Mouse (Mus musculus) kidney, embryonic 15.5 days (tissue): ENCODE measurements around the gene Ldlrap1. TPM values are rescaled to one million over a fixed set of nuclear protein-coding genes. Genes with fewer than 3 reads are reported as not detected.

Experiments
- ATAC-seq: fragments of 200-750 bp; cut with Nextera tagmentation; replicated peaks from 2 replicates; pipeline ENCODE4 v1.8.0; 2017; ENCODE audit warnings: moderate TSS enrichment; ENCODE audit not compliant: low FRiP score
- H3K27ac ChIP-seq: fragments of 300-500 bp; sonication (generic); 2 replicates; pipeline ENCODE4 v1.5.1; 2015; ENCODE audit warnings: mild to moderate bottlenecking, inconsistent platforms
- H3K27me3 ChIP-seq: fragments of 300-500 bp; sonication (generic); 2 replicates; pipeline ENCODE4 v1.6.1; 2015; ENCODE audit warnings: inconsistent platforms
- H3K36me3 ChIP-seq: fragments of 300-500 bp; sonication (generic); 2 replicates; pipeline ENCODE4 v1.6.1; 2015; ENCODE audit warnings: inconsistent platforms
- H3K4me1 ChIP-seq: fragments of 300-500 bp; sonication (generic); 2 replicates; pipeline ENCODE4 v1.6.1; 2015; ENCODE audit warnings: inconsistent platforms
- H3K4me2 ChIP-seq: fragments of 300-500 bp; sonication (generic); 2 replicates; pipeline ENCODE4 v1.6.1; 2015; ENCODE audit warnings: moderate library complexity, mild to moderate bottlenecking, inconsistent platforms
- H3K4me3 ChIP-seq: fragments of 300-500 bp; sonication (generic); replicated peaks from 2 replicates; pipeline ENCODE4 v1.5.1; 2015; ENCODE audit warnings: mild to moderate bottlenecking, inconsistent platforms
- H3K9ac ChIP-seq: fragments of 300-500 bp; sonication (generic); 2 replicates; pipeline ENCODE4 v1.6.1; 2015; ENCODE audit warnings: mild to moderate bottlenecking, inconsistent platforms
- H3K9me3 ChIP-seq: fragments of 300-500 bp; sonication (generic); replicated peaks from 2 replicates; pipeline ENCODE4 v1.6.1; 2016; ENCODE audit warnings: inconsistent platforms
- WGBS: fragments of 180-500 bp; shearing (Covaris S2); methylation state at CpG from one replicate; pipeline ENCODE4 v1.1.7; 2015; ENCODE audit warnings: mixed read lengths; 5-methylcytosine and 5-hydroxymethylcytosine counted together
- polyA plus RNA-seq: library from polyadenylated mRNA; unstranded; fragments of >200 nt; fragmentation: Nextera tagmentation; extraction: Ambion mirVana; gene quantifications from 2 replicates; pipeline ENCODE4 v1.2.1, GENCODE M21; 2015

Ldlrap1 gene
- polyA plus RNA-seq, 1 experiment from 2014 or later: 23.6 TPM

- 93% methylated on average over 14 of the region's 14 CpGs for WGBS
- H3K4me1 ChIP-seq: peaks cover 83% of the 10 kb centered on the region
- ATAC-seq: no peak
- no peaks in the 10 kb centered on the region for H3K27me3 ChIP-seq
- H3K27ac ChIP-seq: 0 out of 2 replicates have a peak overlapping the region, but pooled peaks have one; percentile 2
- no peak overlapping the region for H3K4me3 ChIP-seq
- H3K9me3 ChIP-seq: no peaks in the 10 kb centered on the region
- H3K9ac ChIP-seq: no peak overlapping the region
- H3K36me3 ChIP-seq: no peaks in the 10 kb centered on the region
- H3K4me2 ChIP-seq: no peak overlapping the region
These were observed 8.9 kb downstream of the Ldlrap1 start for GRCm38 (mm10) chr4:134758922-134759321.

DNA sequence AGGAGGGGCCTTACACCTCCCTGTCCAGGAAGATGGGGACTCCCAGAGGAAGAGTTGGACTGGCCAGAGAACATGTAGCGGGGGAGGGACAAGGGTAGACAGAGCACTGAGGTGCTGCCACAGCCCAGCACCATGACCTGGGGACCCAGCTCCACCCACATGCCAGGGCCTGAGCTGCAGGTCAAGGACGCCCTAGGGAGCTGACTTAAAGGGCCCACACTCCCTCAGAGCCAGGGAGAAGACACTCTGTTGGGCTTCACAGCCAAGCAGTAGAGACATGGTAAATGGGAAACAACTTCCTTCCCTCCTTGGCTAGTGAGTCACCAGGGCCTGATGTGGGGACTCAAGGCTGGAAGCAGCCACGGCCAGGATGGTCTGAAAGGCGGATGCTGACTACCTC lies 9.5 kb downstream of the Ldlrap1 start:
- no peaks in the 10 kb centered on the region for H3K27me3 ChIP-seq
- no peaks in the 10 kb centered on the region for H3K9me3 ChIP-seq
- no peak overlapping the region for H3K9ac ChIP-seq
- no peak overlapping the region for H3K4me2 ChIP-seq
- H3K4me3 ChIP-seq: no peak overlapping the region
- ATAC-seq: no peak
- H3K27ac ChIP-seq: 0 out of 2 replicates have a peak overlapping the region, but pooled peaks have one; percentile 2
- peaks cover 84% of the 10 kb centered on the region for H3K4me1 ChIP-seq
- H3K36me3 ChIP-seq: no peaks in the 10 kb centered on the region
- 79% methylated on average over 4 of the region's 4 CpGs for WGBS

GRCm38 (mm10) chr4:134756953-134757352 lies 10.9 kb downstream of the Ldlrap1 start:
- H3K27me3 ChIP-seq: no peaks in the 10 kb centered on the region
- H3K4me2 ChIP-seq: no peak overlapping the region
- H3K9me3 ChIP-seq: no peaks in the 10 kb centered on the region
- no peak for ATAC-seq
- 52% methylated on average over 7 of the region's 7 CpGs for WGBS
- no peak overlapping the region for H3K9ac ChIP-seq
- peaks cover 6% of the 10 kb centered on the region; the same call in 1 of the 2 replicates for H3K36me3 ChIP-seq
- peaks cover 89% of the 10 kb centered on the region for H3K4me1 ChIP-seq
- no peak overlapping the region for H3K4me3 ChIP-seq
- no peak overlapping the region for H3K27ac ChIP-seq

DNA sequence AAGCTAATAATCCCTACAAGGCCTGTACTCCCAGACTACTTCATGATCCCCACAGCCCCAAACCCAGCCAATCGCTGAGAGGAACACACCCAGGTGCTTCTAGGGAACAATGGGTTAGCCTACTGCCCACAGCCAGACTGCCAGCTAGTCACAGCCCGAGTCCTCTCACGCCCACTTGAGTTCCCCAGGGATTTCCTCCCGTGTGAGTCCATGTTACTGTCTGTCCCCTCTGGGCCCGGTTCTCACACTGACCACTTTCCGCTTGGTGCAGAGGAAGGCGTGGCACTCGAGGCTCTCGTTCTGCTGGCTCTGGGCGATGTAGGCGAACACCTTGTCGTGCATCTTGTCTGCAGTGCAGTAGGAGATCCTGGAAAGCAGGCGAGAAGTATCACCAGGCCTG lies 12.9 kb downstream of the Ldlrap1 start:
- H3K27me3 ChIP-seq: no peaks in the 10 kb centered on the region
- H3K4me3 ChIP-seq: no peak overlapping the region
- no peak overlapping the region for H3K9ac ChIP-seq
- WGBS: 76% methylated on average over 13 of the region's 13 CpGs
- H3K9me3 ChIP-seq: no peaks in the 10 kb centered on the region
- H3K4me1 ChIP-seq: peaks cover 89% of the 10 kb centered on the region
- peaks cover 6% of the 10 kb centered on the region; the same call in 1 of the 2 replicates for H3K36me3 ChIP-seq
- no peak overlapping the region for H3K4me2 ChIP-seq
- ATAC-seq: no peak
- no peak overlapping the region; the same call in 1 of the 2 replicates for H3K27ac ChIP-seq

DNA sequence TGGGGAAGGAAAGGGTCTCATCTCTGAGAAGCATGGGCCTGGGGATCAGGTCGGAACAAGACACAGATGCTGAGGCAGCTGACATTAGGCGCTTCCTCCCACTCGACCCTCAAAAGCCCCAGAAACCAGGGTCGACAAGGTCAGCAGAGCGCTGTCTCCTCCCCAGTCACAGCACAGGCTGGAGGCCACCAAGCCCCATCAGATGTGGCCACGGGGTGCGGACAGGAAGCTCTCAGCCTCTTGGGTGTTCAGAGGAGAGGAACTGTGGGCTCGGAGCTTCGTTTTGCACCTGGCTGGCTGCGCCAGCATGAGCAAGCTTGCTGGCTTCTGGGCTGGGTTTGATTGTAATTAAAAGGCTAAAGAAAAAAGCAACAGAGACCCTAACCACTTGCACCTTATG lies 13.5 kb downstream of the Ldlrap1 start:
- H3K27ac ChIP-seq: peak overlapping the region; percentile 72
- no peaks in the 10 kb centered on the region for H3K27me3 ChIP-seq
- H3K4me1 ChIP-seq: peaks cover 86% of the 10 kb centered on the region
- H3K9me3 ChIP-seq: no peaks in the 10 kb centered on the region
- peaks cover 10% of the 10 kb centered on the region; the same call in 1 of the 2 replicates for H3K36me3 ChIP-seq
- no peak overlapping the region for H3K4me3 ChIP-seq
- WGBS: 23% methylated on average over 10 of the region's 10 CpGs
- no peak overlapping the region for H3K9ac ChIP-seq
- no peak for ATAC-seq
- no peak overlapping the region for H3K4me2 ChIP-seq

- WGBS: 48% methylated on average over 17 of the region's 17 CpGs
These were observed 14.1 kb downstream of the Ldlrap1 start for GRCm38 (mm10) chr4:134753516-134754261.

GRCm38 (mm10) chr4:134752911-134753426 lies 14.9 kb downstream of the Ldlrap1 start:
- H3K4me2 ChIP-seq: no peak overlapping the region
- H3K36me3 ChIP-seq: peaks cover 23% of the 10 kb centered on the region
- WGBS: 51% methylated on average over 11 of the region's 11 CpGs
- H3K9ac ChIP-seq: no peak overlapping the region
- no peak for ATAC-seq
- peak overlapping the region; percentile 46 for H3K27ac ChIP-seq
- peaks cover 74% of the 10 kb centered on the region for H3K4me1 ChIP-seq
- H3K4me3 ChIP-seq: no peak overlapping the region
- H3K9me3 ChIP-seq: no peaks in the 10 kb centered on the region
- no peaks in the 10 kb centered on the region for H3K27me3 ChIP-seq

More at GRCm38 (mm10) chr4:134753516-134754261, 14.1 kb downstream of the Ldlrap1 start:
- Histone ChIP-seq H3K4me2 (no peak overlapping the region), H3K27me3 (no peaks in the 10 kb centered on the region), H3K27ac (peak overlapping the region; percentile 72), H3K4me3 (no peak overlapping the region), H3K4me1 (peaks cover 80% of the 10 kb centered on the region), H3K9ac (no peak overlapping the region), H3K36me3 (peaks cover 16% of the 10 kb centered on the region), H3K9me3 (no peaks in the 10 kb centered on the region)
- no peak for ATAC-seq

DNA sequence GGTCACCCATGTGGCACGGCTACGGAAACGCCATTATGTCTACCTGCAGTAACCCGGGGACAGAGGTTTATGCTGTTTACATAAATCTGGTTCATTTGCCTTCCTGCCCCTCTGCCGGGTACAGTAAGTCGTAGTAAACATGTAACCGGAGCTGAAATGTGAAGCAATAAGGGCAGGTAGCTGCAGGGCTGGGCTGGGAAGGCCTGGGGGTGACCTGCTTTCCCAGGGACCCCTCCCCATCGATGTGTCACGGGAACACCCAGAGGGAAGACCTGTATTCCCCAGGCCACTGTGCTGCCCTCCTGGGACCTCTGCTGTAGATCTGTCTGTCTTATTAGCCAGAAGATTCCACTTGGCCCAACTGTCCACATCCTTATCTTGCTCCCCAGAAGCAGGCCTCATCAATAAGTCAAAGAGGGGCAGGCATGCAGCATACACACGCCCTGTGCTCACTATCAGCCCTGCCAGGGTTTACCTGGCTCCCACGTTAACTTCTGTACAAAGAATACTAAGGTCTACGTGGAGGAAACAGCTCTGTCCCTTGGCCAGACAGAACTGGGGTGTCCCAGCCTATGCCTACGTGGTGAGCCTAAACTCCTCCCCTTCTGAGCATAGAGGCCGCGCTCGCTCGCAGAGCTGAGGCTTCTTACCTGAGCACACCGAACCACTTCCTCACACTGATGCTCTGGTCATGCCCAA lies 16.0 kb downstream of the Ldlrap1 start:
- no peak overlapping the region for H3K4me2 ChIP-seq
- no peak; the same call in 1 of the 2 replicates for ATAC-seq
- H3K27ac ChIP-seq: peak overlapping the region; percentile 46; the same call in 1 of the 2 replicates
- H3K4me1 ChIP-seq: peaks cover 68% of the 10 kb centered on the region
- H3K4me3 ChIP-seq: no peak overlapping the region
- H3K36me3 ChIP-seq: peaks cover 34% of the 10 kb centered on the region
- 71% methylated on average over 18 of the region's 18 CpGs for WGBS
- no peaks in the 10 kb centered on the region for H3K9me3 ChIP-seq
- H3K27me3 ChIP-seq: no peaks in the 10 kb centered on the region
- no peak overlapping the region for H3K9ac ChIP-seq

DNA sequence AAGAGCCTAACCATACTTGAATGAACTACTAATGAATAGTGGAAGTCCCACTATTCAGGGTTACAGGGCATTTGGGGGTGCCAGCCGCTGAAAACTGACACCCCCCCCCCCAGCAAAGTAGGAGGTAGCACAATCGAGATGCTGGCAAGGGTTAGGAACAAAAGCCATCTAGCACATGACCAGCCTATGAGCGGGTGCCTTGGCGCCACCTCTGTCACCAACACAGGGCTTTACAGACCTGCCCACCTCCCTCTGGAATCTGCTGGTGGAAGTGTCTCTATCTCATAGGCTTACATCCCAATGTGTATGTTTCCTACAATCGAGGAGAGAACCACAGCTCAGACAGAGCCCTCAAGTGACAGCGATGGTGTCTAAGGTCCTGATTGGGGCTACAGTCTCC lies 17.0 kb downstream of the Ldlrap1 start:
- no peak overlapping the region for H3K4me3 ChIP-seq
- H3K27ac ChIP-seq: no peak overlapping the region
- H3K9ac ChIP-seq: no peak overlapping the region
- H3K36me3 ChIP-seq: peaks cover 44% of the 10 kb centered on the region
- 76% methylated on average over 6 of the region's 6 CpGs for WGBS
- no peak overlapping the region for H3K4me2 ChIP-seq
- H3K27me3 ChIP-seq: no peaks in the 10 kb centered on the region
- H3K4me1 ChIP-seq: peaks cover 58% of the 10 kb centered on the region
- no peak for ATAC-seq
- H3K9me3 ChIP-seq: no peaks in the 10 kb centered on the region

GRCm38 (mm10) chr4:134750263-134750662 lies 17.6 kb downstream of the Ldlrap1 start:
- H3K9ac ChIP-seq: no peak overlapping the region
- no peaks in the 10 kb centered on the region for H3K9me3 ChIP-seq
- no peak overlapping the region for H3K4me2 ChIP-seq
- ATAC-seq: no peak
- peaks cover 53% of the 10 kb centered on the region for H3K4me1 ChIP-seq
- H3K27me3 ChIP-seq: no peaks in the 10 kb centered on the region
- WGBS: 60% methylated on average over 5 of the region's 5 CpGs
- H3K36me3 ChIP-seq: peaks cover 47% of the 10 kb centered on the region
- H3K27ac ChIP-seq: no peak overlapping the region
- no peak overlapping the region for H3K4me3 ChIP-seq

DNA sequence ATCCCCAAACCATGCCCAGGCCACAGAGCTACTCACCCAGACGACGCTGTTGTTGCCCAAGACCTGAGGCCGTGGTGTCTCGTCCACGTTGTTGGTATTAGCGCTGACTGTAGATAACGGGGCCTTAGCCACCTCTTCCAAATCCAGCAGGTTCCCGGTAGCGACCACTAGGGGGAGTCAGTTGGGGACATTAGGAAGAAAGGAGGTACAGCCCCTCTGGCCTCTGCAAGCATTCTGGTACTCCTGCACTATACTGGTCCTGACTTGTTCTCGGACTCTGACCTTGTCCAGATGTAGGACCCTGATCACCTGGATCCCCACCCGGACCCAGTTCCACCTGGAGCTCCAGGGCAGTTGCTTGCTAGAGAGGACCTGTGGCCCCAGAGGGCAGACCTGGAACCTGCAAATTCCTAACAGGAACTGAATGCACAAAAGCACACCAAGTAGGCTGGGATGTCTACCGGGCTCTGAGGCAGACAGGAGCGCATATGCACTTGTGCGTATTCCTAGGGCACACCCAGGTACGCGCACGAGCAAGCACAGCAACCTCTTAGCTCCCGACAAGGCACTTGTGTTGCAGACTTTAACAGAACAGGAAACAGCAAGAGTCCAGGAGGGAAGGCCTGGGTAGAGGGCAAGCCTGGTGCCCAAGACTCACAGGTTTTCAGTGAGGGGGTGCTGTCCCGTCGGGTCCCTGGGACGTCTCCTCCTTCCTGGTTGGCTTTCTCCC lies 18.4 kb downstream of the Ldlrap1 start:
- ATAC-seq: no peak
- Histone ChIP-seq H3K4me2 (no peak overlapping the region), H3K4me1 (peaks cover 49% of the 10 kb centered on the region), H3K36me3 (peaks cover 47% of the 10 kb centered on the region), H3K27ac (peak overlapping the region; percentile 37; the same call in 1 of the 2 replicates), H3K9me3 (no peaks in the 10 kb centered on the region), H3K9ac (no peak overlapping the region), H3K27me3 (no peaks in the 10 kb centered on the region), H3K4me3 (no peak overlapping the region)
- WGBS: 76% methylated on average over 21 of the region's 21 CpGs
